Mouse (Mus musculus): Measurements from ENCODE around the gene Fgf11. TPM values are rescaled to one million over a fixed set of nuclear protein-coding genes. Genes with fewer than 3 reads are reported as not detected.
A peak's percentile ranks its signal among the peaks of the same experiment; 100 is the strongest.

Fgf11 gene
- total and polyA plus RNA-seq, 2 experiments from 2014 or later, result 2.8 to 16.4 TPM

GRCm38 (mm10) chr11:69778258-69778982, 23.2 kb downstream of the Fgf11 start:
- ATAC-seq (ENCODE audit: low FRiP score), result no peak
- Histone ChIP-seq H3K4me3 (ENCODE audit: low read depth, low read length) (no peak overlapping the region), H3K27me3 (ENCODE audit: insufficient read depth, low read length) (no peaks in the 10 kb centered on the region), H3K36me3 (ENCODE audit: insufficient read depth, low read length) (peaks cover 20% of the 10 kb centered on the region; the same call in 1 of the 2 replicates), H3K4me1 (ENCODE audit: insufficient read depth, low read length) (no peaks in the 10 kb centered on the region), H3K9me3 (ENCODE audit: low read length) (no peaks in the 10 kb centered on the region), H3K4me2 (ENCODE audit: low read depth, low read length, poor library complexity, severe bottlenecking) (no peak overlapping the region), H3K9ac (replicated peaks; ENCODE audit: low read length, poor library complexity, severe bottlenecking) (no peak overlapping the region), H3K27ac (ENCODE audit: low read depth, low read length) (no peak overlapping the region)
- no peak for DNase-seq (ENCODE audit: low spot score)
- 73% methylated on average over 23 of the region's 23 CpGs for WGBS
- TF ChIP-seq CTCF (IDR thresholded peaks at IDR 0.05), result no peak

- TF ChIP-seq CTCF (IDR thresholded peaks at IDR 0.05), result no peak
- DNase-seq (ENCODE audit: low spot score) (no peak), ATAC-seq (ENCODE audit: low FRiP score) (no peak)
- no peaks in the 10 kb centered on the region for H3K27me3 ChIP-seq (ENCODE audit: insufficient read depth, low read length)
- H3K4me1 ChIP-seq (ENCODE audit: insufficient read depth, low read length), result no peaks in the 10 kb centered on the region
- H3K9me3 ChIP-seq (ENCODE audit: low read length), result no peaks in the 10 kb centered on the region
- no peak overlapping the region for H3K4me3 ChIP-seq (ENCODE audit: low read depth, low read length)
- H3K9ac ChIP-seq (replicated peaks; ENCODE audit: low read length, poor library complexity, severe bottlenecking), result no peak overlapping the region
- 62% methylated on average over 25 of the region's 26 CpGs for WGBS
- H3K27ac ChIP-seq (ENCODE audit: low read depth, low read length), result no peak overlapping the region
- H3K4me2 ChIP-seq (ENCODE audit: low read depth, low read length, poor library complexity, severe bottlenecking), result no peak overlapping the region
- H3K36me3 ChIP-seq (ENCODE audit: insufficient read depth, low read length), result peaks cover 20% of the 10 kb centered on the region; the same call in 1 of the 2 replicates
Measured at GRCm38 (mm10) chr11:69777504-69778257, 24.0 kb downstream of the Fgf11 start.

- no peak overlapping the region for H3K4me3 ChIP-seq (ENCODE audit: low read depth, low read length)
- peaks cover 20% of the 10 kb centered on the region; the same call in 1 of the 2 replicates for H3K36me3 ChIP-seq (ENCODE audit: insufficient read depth, low read length)
- H3K4me1 ChIP-seq (ENCODE audit: insufficient read depth, low read length), result no peaks in the 10 kb centered on the region
- no peak for TF ChIP-seq CTCF (IDR thresholded peaks at IDR 0.05)
- DNase-seq (ENCODE audit: low spot score) (no peak), ATAC-seq (ENCODE audit: low FRiP score) (no peak)
- no peak overlapping the region for H3K4me2 ChIP-seq (ENCODE audit: low read depth, low read length, poor library complexity, severe bottlenecking)
- WGBS, result 89% methylated on average over 20 of the region's 20 CpGs
- no peaks in the 10 kb centered on the region for H3K27me3 ChIP-seq (ENCODE audit: insufficient read depth, low read length)
- H3K9me3 ChIP-seq (ENCODE audit: low read length), result no peaks in the 10 kb centered on the region
- H3K9ac ChIP-seq (replicated peaks; ENCODE audit: low read length, poor library complexity, severe bottlenecking), result no peak overlapping the region
- H3K27ac ChIP-seq (ENCODE audit: low read depth, low read length), result no peak overlapping the region
Measured at GRCm38 (mm10) chr11:69776488-69776887, 25.2 kb downstream of the Fgf11 start.

DNA sequence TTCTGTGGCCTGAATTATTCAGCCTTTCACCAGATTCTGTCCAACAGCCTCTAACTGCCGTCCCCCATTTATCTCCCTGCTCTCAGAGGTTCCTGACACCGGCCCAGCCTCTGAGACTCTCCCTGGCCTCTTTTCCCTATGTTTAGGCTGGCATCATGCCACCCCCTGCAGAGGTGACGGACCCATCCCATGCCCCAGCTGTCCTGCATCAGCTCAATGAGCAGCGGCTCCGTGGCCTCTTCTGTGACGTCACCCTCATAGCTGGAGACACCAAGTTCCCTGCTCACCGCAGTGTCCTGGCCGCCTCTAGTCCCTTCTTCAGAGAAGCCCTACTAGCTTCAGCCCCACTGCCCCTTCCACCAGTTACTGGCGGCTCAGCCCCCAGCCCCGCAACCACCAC, 25.9 kb downstream of the Fgf11 start:
- Histone ChIP-seq H3K9me3 (ENCODE audit: low read length) (no peaks in the 10 kb centered on the region), H3K36me3 (ENCODE audit: insufficient read depth, low read length) (peaks cover 20% of the 10 kb centered on the region; the same call in 1 of the 2 replicates), H3K4me1 (ENCODE audit: insufficient read depth, low read length) (no peaks in the 10 kb centered on the region), H3K27me3 (ENCODE audit: insufficient read depth, low read length) (no peaks in the 10 kb centered on the region), H3K4me3 (ENCODE audit: low read depth, low read length) (no peak overlapping the region), H3K27ac (ENCODE audit: low read depth, low read length) (no peak overlapping the region), H3K9ac (replicated peaks; ENCODE audit: low read length, poor library complexity, severe bottlenecking) (no peak overlapping the region), H3K4me2 (ENCODE audit: low read depth, low read length, poor library complexity, severe bottlenecking) (no peak overlapping the region)
- DNase-seq (ENCODE audit: low spot score), result no peak
- no peak for TF ChIP-seq CTCF (IDR thresholded peaks at IDR 0.05)
- no peak for ATAC-seq (ENCODE audit: low FRiP score)
- WGBS, result 74% methylated on average over 10 of the region's 10 CpGs

DNA sequence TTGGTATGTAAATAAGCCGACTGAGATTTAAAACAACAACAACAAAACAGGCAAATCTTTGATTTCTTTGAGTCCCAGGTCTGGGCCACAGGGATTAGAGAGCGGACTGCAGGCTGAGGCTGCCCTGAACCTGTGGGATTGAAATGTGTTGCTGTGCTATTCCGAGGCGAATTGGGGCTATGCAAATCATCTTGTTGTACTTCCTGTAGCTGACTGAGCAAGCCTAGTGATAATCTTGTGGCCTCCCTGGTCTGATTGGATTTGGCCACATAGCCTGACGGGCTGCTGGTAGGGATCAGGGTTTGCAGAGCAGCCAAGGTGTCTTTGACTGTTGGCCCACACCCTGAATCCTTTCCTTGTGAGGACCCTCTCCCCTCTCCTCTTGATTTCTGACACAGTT, 26.7 kb downstream of the Fgf11 start:
- ATAC-seq (ENCODE audit: low FRiP score), result no peak
- H3K4me2 ChIP-seq (ENCODE audit: low read depth, low read length, poor library complexity, severe bottlenecking), result no peak overlapping the region
- H3K9me3 ChIP-seq (ENCODE audit: low read length), result no peaks in the 10 kb centered on the region
- H3K36me3 ChIP-seq (ENCODE audit: insufficient read depth, low read length), result peaks cover 20% of the 10 kb centered on the region; the same call in 1 of the 2 replicates
- no peak for TF ChIP-seq CTCF (IDR thresholded peaks at IDR 0.05)
- no peak overlapping the region for H3K4me3 ChIP-seq (ENCODE audit: low read depth, low read length)
- no peaks in the 10 kb centered on the region for H3K4me1 ChIP-seq (ENCODE audit: insufficient read depth, low read length)
- DNase-seq (ENCODE audit: low spot score), result no peak
- H3K9ac ChIP-seq (replicated peaks; ENCODE audit: low read length, poor library complexity, severe bottlenecking), result no peak overlapping the region
- no peaks in the 10 kb centered on the region for H3K27me3 ChIP-seq (ENCODE audit: insufficient read depth, low read length)
- 50% methylated on average over 5 of the region's 5 CpGs for WGBS
- no peak overlapping the region for H3K27ac ChIP-seq (ENCODE audit: low read depth, low read length)

- DNase-seq (ENCODE audit: low spot score) (no peak), ATAC-seq (ENCODE audit: low FRiP score) (no peak)
- Histone ChIP-seq H3K4me1 (ENCODE audit: insufficient read depth, low read length) (peaks cover 11% of the 10 kb centered on the region), H3K9ac (replicated peaks; ENCODE audit: low read length, poor library complexity, severe bottlenecking) (no peak overlapping the region; the same call in 1 of the 2 replicates), H3K4me3 (ENCODE audit: low read depth, low read length) (peak overlapping the region; percentile 90), H3K9me3 (ENCODE audit: low read length) (no peaks in the 10 kb centered on the region), H3K36me3 (ENCODE audit: insufficient read depth, low read length) (no peaks in the 10 kb centered on the region), H3K27ac (ENCODE audit: low read depth, low read length) (no peak overlapping the region), H3K4me2 (ENCODE audit: low read depth, low read length, poor library complexity, severe bottlenecking) (peak overlapping the region; percentile 71), H3K27me3 (ENCODE audit: insufficient read depth, low read length) (no peaks in the 10 kb centered on the region)
- WGBS, result 62% methylated on average over 4 of the region's 4 CpGs
- TF ChIP-seq CTCF (IDR thresholded peaks at IDR 0.05), result no peak
Measured at GRCm38 (mm10) chr11:69767625-69767909, 34.1 kb downstream of the Fgf11 start.
